ENCODE assay signal across 11 mouse cellular contexts in the genomic region with DNA sequence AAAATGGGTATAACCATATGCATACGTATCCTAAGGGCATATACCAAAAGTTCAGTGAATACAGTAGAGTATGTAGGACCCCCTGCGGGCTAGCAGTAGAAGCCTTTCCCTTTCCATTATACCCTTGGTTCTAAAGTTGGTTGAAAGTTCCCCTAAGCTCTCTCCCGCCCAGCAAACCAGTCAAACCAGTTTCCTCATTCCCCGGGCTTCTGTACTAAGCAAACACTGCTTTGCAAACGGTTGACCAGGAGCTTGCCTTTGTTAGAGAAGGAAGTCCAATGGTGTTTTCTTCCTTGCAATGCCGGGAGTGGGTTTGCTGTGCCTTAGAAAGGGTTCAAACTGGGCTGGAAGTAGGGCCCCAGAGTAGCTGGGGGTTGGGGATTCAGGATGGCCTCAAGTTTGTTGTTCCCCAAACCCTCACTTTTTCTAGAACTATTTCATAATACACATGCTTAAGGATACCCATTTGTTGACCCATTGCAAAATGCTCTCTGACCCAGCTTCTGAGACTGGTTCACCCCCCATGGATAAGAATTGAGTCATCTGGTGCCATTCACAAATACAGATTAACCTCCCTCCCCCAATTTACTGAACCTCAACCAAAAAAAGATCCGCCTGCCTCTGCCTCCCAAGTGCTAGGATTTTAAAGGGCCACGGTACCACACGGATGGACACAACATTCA. TPM values are rescaled to one million over a fixed set of nuclear protein-coding genes. Genes with fewer than 3 reads are reported as not detected.
A peak's percentile ranks its signal among the peaks of the same experiment; 100 is the strongest.
DNase-seq lines count a peak whose midpoint lies in the region; ATAC-seq lines count a peak whose summit lies in the region.
"Had no signal": no experiment of that assay in that cellular context is flagged by ENCODE, and none has a peak within 500 bp of the region (broad histone marks: within the 10 kb centered on the region; RNA-seq: fewer than 3 reads in every experiment).

No protein-coding gene starts in this region.

- no peak overlapping the region for H3K4me3 ChIP-seq in liver, embryonic 12.5 days
- no peak overlapping the region for H3K4me3 ChIP-seq in liver, embryonic 11.5 days (ENCODE audit: low read depth, low read length)
- H3K4me3 ChIP-seq in liver, embryonic 16.5 days (ENCODE audit: low read depth, low read length): no peak overlapping the region
- no peak overlapping the region for H3K4me3 ChIP-seq in stomach, embryonic 14.5 days (ENCODE audit: low read depth, low read length)
- H3K4me3 ChIP-seq: hindbrain, embryonic 12.5 days had no signal

- H3K36me3 ChIP-seq in liver, embryonic 12.5 days: no peaks in the 10 kb centered on the region
- H3K36me3 ChIP-seq in liver, embryonic 11.5 days (ENCODE audit: control insufficient read depth, insufficient read depth, low read length): no peaks in the 10 kb centered on the region
- H3K36me3 ChIP-seq in liver, embryonic 16.5 days (ENCODE audit: control insufficient read depth, insufficient read depth): no peaks in the 10 kb centered on the region
- H3K36me3 ChIP-seq in stomach, embryonic 14.5 days (ENCODE audit: control insufficient read depth, insufficient read depth, low read length): no peaks in the 10 kb centered on the region
- H3K36me3 ChIP-seq: hindbrain, embryonic 12.5 days had no signal

- no peak overlapping the region for H3K9ac ChIP-seq in liver, embryonic 12.5 days
- no peak overlapping the region for H3K9ac ChIP-seq in liver, embryonic 11.5 days (ENCODE audit: low read depth, low read length)
- H3K9ac ChIP-seq in liver, embryonic 16.5 days (ENCODE audit: low read depth, low read length): no peak overlapping the region
- H3K9ac ChIP-seq in stomach, embryonic 14.5 days (replicated peaks; ENCODE audit: low read depth, low read length): no peak overlapping the region
- H3K9ac ChIP-seq: hindbrain, embryonic 12.5 days had no signal

- 0 out of 2 replicates have a peak, but pooled peaks cover 5% of the 10 kb centered on the region for H3K4me1 ChIP-seq in liver, embryonic 12.5 days
- no peaks in the 10 kb centered on the region; the same call in 1 of the 2 replicates for H3K4me1 ChIP-seq in liver, embryonic 11.5 days (replicated peaks; ENCODE audit: control insufficient read depth, insufficient read depth, low read length)
- H3K4me1 ChIP-seq in liver, embryonic 16.5 days (ENCODE audit: control insufficient read depth, low read depth, low read length): peaks cover 7% of the 10 kb centered on the region
- peaks cover 11% of the 10 kb centered on the region; the same call in 1 of the 2 replicates for H3K4me1 ChIP-seq in stomach, embryonic 14.5 days (ENCODE audit: control insufficient read depth, insufficient read depth, low read length)
- H3K4me1 ChIP-seq: hindbrain, embryonic 12.5 days had no signal

- ATAC-seq in liver, embryonic 12.5 days: no peak
- ATAC-seq in liver, embryonic 11.5 days (replicated peaks; ENCODE audit: low FRiP score): no peak
- ATAC-seq in liver, embryonic 16.5 days (ENCODE audit: low read depth): peak; percentile 53; the same call in 1 of the 2 replicates
- ATAC-seq in stomach, embryonic 14.5 days (ENCODE audit: insufficient number of reproducible peaks, insufficient read depth, low FRiP score, low read depth): peak; percentile 74
- ATAC-seq: midbrain, embryonic 16.5 days had no signal

- H3K27me3 ChIP-seq in liver, embryonic 12.5 days (replicated peaks): peaks cover 27% of the 10 kb centered on the region
- peaks cover 12% of the 10 kb centered on the region for H3K27me3 ChIP-seq in liver, embryonic 11.5 days (replicated peaks; ENCODE audit: control insufficient read depth, insufficient read depth, low read length)
- peaks cover 1% of the 10 kb centered on the region for H3K27me3 ChIP-seq in liver, embryonic 16.5 days (ENCODE audit: control insufficient read depth, insufficient read depth, low read depth, low read length)
- H3K27me3 ChIP-seq in stomach, embryonic 14.5 days (ENCODE audit: control insufficient read depth, insufficient read depth, low read length): no peaks in the 10 kb centered on the region

- peak overlapping the region; percentile 54; the same call in 1 of the 2 replicates for H3K27ac ChIP-seq in liver, embryonic 12.5 days
- H3K27ac ChIP-seq in liver, embryonic 11.5 days (ENCODE audit: low read depth, low read length): no peak overlapping the region; the same call in 1 of the 2 replicates
- H3K27ac ChIP-seq in liver, embryonic 16.5 days (ENCODE audit: low read length): peak overlapping the region; percentile 57
- H3K27ac ChIP-seq in stomach, embryonic 14.5 days (ENCODE audit: low read length): peak overlapping the region; percentile 87
- H3K27ac ChIP-seq: hindbrain, embryonic 12.5 days had no signal

- WGBS in liver, embryonic 12.5 days (ENCODE audit: insufficient replicate concordance): 48% methylated on average over 9 of the region's 9 CpGs
- 53% methylated on average over 9 of the region's 9 CpGs for WGBS in liver, embryonic 11.5 days
- WGBS in liver, embryonic 16.5 days (ENCODE audit: insufficient replicate concordance): 41% methylated on average over 9 of the region's 9 CpGs
- WGBS in stomach, embryonic 14.5 days: 56% methylated on average over 9 of the region's 9 CpGs

- DNase-seq in liver, embryonic 11.5 days (ENCODE audit: low spot score): no peak
- DNase-seq in kidney, adult 11 months: peak; percentile 57
- no peak for DNase-seq in layer of hippocampus, adult 9-10 months (ENCODE audit: low spot score)
- DNase-seq in spleen, postnatal 14 days (ENCODE audit: low spot score in 2 of 2): no peak
- DNase-seq in layer of hippocampus, adult 8-10 months (ENCODE audit: low spot score in 2 of 2): no peak
- DNase-seq: heart, adult 11 months had no signal

- no peaks in the 10 kb centered on the region for H3K9me3 ChIP-seq in liver, embryonic 12.5 days (replicated peaks)
- no peaks in the 10 kb centered on the region for H3K9me3 ChIP-seq in liver, embryonic 11.5 days (ENCODE audit: control insufficient read depth, low read length)
- no peaks in the 10 kb centered on the region for H3K9me3 ChIP-seq in liver, embryonic 16.5 days (replicated peaks; ENCODE audit: control insufficient read depth, low read length)
- H3K9me3 ChIP-seq in stomach, embryonic 14.5 days (ENCODE audit: control insufficient read depth, low read depth, low read length): no peaks in the 10 kb centered on the region
- H3K9me3 ChIP-seq: hindbrain, embryonic 12.5 days had no signal

- no peak overlapping the region for H3K4me2 ChIP-seq in liver, embryonic 12.5 days
- no peak overlapping the region for H3K4me2 ChIP-seq in liver, embryonic 11.5 days
- no peak overlapping the region for H3K4me2 ChIP-seq in liver, embryonic 16.5 days (ENCODE audit: low read depth, low read length)
- 0 out of 2 replicates have a peak overlapping the region, but pooled peaks have one; percentile 5 for H3K4me2 ChIP-seq in stomach, embryonic 14.5 days (replicated peaks; ENCODE audit: low read depth, low read length)
- H3K4me2 ChIP-seq: hindbrain, embryonic 12.5 days had no signal

RNA-seq across cellular contexts. Expression of a gene that starts 7.9 kb away (rescaled TPM):
- polyA plus RNA-seq in liver, embryonic 12.5 days (2016; fragmentation: Nextera tagmentation; extraction: Ambion mirVana): 10.7 and 11.4 TPM in 2 replicates
- polyA plus RNA-seq in liver, embryonic 11.5 days (2014; fragmentation: Nextera tagmentation; extraction: Ambion mirVana): 11.0 and 11.8 TPM in 2 replicates
- polyA plus RNA-seq in liver, embryonic 16.5 days (2015; fragmentation: Nextera tagmentation; extraction: Ambion mirVana): 22.9 and 26.5 TPM in 2 replicates
- polyA plus RNA-seq in stomach, embryonic 14.5 days (2014; fragmentation: Nextera tagmentation; extraction: Ambion mirVana): 131 and 155 TPM in 2 replicates
- total RNA-seq in layer of hippocampus, adult 8-10 months (2022): 1 to 10 TPM; 1.1 to 3.0 (median 1.2) TPM

RNA-seq across cellular contexts. Expression of a gene that starts 37.8 kb away (rescaled TPM):
- 4.0 and 7.1 TPM in 2 replicates for polyA plus RNA-seq in liver, embryonic 12.5 days (2016; fragmentation: Nextera tagmentation; extraction: Ambion mirVana)
- 11.9 and 15.4 TPM in 2 replicates for polyA plus RNA-seq in liver, embryonic 11.5 days (2014; fragmentation: Nextera tagmentation; extraction: Ambion mirVana)
- polyA plus RNA-seq in liver, embryonic 16.5 days (2015; fragmentation: Nextera tagmentation; extraction: Ambion mirVana): 6.8 and 7.2 TPM in 2 replicates
- polyA plus RNA-seq in stomach, embryonic 14.5 days (2014; fragmentation: Nextera tagmentation; extraction: Ambion mirVana): 10.0 and 14.0 TPM in 2 replicates
- total RNA-seq in layer of hippocampus, adult 8-10 months (2022): 100 to 1,000 TPM in 2 of 4 experiments, 10 to 100 TPM in 2; 82.6 to 111 (median 95.6) TPM

Comparison
In these comparisons a context has a peak if more than half of its experiments do, and no peak if none do; other contexts are left out.
1. ATAC-seq: peak in liver, embryonic 16.5 days (single experiment) and stomach, embryonic 14.5 days (single experiment); none in liver, embryonic 12.5 days (single experiment) and liver, embryonic 11.5 days (single experiment).